Mouse (Mus musculus): ENCODE measurements around the gene Lmnb2.

Gene Lmnb2

DNA sequence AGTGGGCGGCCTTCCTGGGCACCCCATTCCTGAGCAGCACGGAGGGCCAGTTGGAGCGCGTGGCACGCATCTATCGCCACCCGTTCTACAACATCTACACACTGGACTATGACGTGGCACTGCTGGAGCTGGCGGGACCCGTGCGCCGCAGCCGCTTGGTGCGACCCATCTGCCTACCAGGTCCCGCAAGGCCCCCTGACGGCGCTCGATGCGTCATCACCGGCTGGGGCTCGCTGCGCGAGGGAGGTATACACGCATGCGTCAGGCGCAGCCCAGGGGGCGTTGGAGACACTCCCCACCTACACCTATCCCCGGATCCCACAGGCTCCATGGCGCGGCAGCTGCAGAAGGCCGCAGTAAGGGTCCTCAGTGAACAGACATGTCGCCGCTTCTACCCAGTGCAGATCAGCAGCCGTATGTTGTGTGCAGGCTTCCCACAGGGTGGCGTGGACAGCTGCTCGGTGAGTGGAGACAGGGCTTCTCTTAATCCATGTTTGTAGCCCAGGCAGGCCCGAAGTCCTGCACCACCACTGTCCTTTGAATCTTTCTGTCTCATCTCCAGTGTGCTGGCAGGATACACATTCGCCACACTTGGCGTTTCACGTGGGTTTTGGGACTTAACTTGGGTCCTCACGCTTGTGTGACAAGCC is 20.1 kb downstream of the Lmnb2 start:
- DNase-seq, result no peak

DNA sequence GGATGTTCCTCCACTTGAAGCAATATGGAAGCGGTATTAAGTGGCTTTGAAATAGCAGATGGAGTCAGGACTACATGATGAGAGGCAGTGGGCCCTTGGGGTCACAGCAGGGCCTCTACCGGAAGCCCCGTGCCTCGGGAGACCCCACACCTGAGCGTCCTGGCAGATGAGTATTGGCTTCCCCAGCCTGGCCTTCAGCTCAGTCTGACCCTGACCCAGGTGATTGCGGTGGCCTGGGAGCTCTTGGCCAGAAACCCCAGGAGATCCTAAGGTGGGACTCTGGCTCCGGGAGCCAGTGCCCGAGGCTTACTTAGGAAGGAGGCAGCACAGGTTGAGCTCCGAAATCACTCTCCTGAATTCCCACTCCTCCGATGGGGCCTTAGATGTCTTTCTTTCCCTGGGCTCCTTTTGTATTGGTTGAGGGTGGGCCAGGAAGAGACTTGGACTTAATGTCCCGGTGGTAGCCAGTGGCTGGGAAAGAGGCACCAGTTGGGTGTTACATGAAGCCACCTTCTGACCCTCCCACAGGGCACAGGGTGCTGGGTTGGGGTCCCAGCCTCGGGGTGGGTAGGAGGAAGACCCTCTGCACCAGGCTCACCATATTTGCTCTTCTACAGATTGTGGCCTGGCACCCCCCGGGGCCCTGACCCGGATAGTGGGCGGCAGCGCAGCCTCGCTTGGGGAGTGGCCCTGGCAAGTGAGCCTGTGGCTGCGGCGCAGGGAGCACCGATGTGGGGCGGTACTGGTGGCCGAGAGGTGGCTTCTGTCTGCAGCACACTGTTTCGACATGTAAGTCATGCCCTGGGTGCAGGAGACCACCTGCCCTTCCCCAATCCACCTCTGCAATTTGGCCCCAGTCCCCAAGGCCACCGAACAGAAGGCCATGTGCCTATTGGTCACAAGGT is 21.2 kb downstream of the Lmnb2 start:
- no peak for DNase-seq

DNA sequence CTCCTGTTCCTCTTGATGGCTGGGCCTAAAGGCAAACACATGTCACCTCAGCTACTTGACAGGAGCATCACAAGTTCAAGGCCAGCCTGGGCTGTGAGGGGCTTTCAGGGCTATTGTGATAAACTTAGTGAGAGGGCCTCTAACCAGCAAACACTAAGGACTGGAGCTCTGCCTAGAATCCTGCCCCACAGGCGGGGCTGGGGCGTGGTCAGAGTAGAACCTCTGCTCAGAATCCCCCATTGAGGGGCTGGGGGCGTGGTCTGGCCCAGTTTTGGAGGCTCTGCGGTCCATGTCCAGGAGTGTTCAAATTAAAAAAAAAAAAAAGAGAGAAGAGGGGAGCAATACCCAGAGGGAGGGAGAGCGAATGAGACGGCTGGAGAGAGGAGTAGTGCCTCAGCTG is 22.3 kb downstream of the Lmnb2 start:
- DNase-seq, result no peak

DNA sequence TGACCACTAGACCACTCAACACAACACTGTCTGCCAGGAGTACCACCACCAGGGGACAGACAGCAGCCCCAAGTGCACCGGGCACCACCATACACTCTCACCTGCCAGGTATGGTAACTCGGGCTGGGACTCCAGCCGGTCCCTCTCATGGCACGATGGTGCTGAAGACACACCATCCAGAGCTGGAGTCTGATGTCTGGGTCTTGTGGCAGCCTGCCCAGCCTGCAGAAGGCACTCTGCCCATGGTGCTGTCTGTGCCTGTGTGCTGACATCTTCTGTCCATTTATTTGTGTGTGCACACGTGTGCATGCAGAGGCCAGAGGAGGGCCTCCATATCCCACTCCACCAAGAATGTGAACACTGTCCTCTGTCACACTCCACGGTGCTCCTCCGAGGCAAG is 22.9 kb downstream of the Lmnb2 start:
- no peak for DNase-seq

DNA sequence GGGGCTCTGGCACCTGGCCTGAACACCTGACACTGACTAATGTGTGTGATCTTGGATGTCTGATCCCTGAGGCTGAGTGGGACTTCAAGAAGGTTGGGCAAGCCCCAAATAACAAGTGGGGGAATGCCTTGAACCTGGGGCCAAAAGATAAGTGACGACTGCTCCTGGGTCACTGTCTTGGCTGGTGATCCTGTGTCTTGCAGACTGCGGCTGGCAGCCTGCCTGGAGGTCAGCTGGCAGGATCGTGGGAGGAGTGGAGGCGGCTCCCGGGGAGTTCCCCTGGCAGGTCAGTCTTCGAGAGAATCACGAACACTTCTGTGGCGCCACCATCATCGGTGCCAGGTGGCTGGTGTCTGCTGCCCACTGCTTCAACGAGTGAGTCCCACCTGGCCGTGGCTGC is 30.9 kb downstream of the Lmnb2 start:
- no peak for DNase-seq

DNA sequence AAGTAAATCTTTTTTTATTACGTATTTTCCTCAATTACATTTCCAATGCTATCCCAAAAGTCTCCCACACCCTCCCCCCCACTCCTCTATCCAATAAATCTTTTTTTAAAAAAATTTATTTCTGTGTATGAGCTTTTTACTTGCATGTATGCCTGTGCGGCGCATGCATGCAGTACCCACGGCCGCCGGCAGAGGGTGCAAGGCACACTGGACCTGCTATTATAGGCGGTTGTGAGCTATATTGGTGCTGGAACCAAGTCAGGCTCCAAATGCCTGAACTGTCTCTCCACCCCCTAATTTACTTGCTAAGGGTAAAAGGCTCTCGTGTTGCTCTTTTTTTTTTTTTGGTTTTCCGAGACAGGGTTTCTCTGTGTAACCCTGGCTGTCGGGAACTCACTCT is 36.7 kb downstream of the Lmnb2 start:
- DNase-seq, result peak; percentile 91

DNA sequence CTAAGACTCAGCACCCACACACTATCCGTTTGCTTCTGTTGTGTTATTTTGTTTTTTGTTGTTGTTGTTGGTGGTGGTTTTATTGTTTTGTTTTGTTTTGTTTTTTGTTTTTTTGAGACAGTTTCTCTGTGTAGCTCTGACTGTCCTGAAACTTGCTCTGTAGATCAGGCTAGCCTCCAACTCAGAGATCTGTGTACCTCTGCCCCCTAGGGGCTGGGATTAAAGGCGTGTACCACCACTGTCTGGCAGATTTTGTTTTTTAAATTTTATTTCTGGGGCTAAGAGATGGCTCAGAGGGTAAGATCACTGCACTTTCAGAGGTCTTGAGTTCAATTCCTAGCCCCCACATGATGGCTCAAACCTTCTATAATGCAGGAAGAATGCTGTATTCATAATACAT is 37.1 kb downstream of the Lmnb2 start:
- no peak for DNase-seq

DNA sequence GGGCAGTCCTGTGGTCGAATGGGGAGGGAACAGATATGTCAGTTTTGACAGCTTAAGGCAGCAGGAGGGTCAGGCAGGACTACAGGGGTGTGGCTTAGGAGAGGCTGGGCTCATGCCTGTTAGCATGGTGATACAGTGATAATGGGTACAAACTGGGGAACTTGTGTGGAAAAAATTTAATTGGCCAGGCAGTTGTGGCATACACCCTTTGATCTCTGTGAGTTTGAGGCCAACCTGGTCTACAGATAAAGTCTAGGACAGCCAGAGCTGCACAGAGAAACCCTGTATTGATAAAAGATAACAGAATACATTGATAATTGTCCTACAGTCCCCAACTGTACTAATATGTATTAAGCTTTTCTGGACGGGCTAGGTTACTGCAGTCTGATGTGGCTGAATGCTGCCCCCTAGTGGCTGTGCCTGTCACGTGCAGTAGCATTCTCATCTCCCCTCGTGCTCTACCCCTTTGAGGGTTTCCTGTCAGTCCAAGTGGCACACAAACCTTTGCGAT is 37.9 kb downstream of the Lmnb2 start:
- DNase-seq, result peak; percentile 83

DNA sequence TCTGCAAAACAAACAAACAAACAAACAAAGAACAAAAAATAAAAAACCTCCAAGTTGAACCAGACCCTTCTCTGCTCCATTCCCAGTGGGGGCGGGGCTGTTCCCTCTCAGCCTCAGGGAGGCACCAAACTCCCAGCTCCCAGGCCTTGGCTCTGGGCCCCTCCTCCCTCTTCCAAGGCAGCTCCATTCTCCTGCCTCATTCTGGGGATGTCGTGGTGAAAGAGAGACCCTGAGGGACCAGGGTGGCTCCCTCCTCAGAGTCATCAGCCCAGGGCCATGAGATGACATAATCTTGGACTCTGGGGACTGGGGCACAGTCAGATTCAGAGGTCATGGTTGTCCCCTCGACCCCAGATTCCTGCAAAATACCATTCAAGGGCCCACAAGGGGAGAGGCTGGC is 41.5 kb downstream of the Lmnb2 start:
- no peak for DNase-seq

DNA sequence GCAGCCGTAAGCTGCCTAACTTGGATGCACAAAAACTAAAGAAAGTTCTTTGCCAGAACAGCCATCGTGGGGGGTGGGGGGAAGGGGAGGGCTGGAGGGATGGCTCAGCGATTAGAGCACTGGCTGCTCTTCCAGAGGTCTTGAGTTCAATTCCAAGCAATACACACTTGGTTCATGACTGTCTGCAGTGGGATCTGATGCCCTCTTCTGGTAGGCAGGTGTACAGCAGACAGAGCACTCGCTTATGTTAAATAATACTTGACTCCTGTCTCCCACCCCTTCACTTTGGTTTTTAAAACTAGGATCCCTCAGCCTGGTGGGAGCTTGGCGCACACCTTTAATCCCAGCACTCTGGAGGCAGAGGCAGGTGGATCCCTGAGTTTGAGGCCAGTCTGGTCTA is 42.0 kb downstream of the Lmnb2 start:
- DNase-seq, result peak; percentile 78

DNA sequence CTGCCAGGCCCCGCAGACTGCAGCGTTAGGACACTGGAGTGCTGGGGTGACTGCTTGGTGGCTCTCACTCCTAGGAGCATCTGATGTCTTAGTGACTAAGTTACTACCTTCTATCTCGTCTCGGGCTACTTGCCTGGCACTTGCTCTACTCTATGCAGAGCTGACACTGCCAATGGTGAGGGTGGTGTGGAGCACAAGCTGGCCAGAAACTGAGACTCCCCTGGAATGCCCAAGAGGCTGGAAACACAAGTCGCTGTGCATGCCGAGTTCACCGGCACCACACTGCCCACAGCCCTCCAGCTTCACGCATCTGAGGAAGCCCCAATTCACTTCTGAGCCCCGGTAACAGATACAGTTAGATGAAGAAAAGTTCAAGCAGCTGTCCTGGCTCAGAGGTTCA is 44.0 kb downstream of the Lmnb2 start:
- no peak for DNase-seq

DNA sequence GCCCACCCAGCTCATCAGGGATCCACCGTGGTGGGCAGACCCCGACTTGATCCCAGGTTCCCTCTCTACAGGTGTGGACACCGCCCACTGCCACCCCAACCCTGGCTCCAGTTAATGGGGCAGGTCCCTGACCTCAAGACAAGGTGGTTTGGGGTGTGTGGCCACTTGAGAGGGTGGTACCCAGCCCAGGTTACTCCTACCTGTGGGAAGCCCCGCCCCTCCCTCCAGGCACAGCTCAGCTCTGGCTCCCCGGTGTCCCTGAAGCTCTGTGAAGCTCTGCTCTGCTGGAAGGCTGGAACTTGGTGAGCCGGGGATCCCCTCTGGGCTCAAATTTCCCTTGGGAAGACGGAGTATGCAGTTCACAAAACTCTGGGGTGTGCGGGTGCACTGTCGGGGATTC is 46.5 kb downstream of the Lmnb2 start, which contains the start of gene Tmprss9:
Gene Tmprss9, plus strand, starts transcription at position 268 of the 400 bp plus-strand sequence.
- DNase-seq, result no peak

DNA sequence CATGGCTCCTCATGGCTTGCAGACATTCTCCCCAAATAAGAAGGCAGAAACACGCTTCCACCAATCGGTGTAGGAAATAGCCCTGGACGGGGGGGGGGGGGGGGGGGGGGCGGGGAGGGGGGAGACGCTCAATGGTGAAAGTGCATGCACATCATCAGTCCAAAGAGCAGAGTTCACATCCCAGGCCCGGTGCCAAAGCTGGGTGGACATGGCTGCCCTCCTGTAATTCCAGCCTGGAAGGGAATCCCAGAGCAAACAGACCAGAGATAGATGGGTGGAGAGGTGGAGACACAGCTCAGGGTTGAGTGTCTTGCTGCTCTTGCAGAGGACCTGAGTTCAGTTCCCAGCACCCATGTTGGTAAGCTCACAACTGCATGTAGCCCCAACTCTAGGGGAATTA is 47.1 kb downstream of the Lmnb2 start:
- DNase-seq, result no peak

DNA sequence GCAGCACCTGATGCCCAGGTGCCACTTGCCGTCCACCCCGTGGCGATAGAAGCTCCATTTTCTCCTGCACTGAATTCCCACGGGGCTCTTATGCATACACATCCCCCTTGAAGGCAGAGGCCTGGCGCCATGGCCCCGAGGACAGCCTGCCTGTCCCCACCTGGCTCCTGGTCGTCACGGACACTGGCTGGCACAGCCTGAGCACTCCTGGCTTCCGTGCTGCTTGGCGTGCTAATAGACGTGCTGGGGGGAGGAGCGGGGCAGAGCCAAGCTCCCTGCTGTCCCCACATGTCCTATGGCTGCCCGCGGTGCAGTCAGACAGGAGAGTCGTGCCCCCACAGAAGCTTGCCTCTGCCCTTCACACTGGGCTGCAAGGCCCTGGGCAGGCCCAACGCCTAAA is 53.6 kb downstream of the Lmnb2 start:
- DNase-seq, result no peak

DNA sequence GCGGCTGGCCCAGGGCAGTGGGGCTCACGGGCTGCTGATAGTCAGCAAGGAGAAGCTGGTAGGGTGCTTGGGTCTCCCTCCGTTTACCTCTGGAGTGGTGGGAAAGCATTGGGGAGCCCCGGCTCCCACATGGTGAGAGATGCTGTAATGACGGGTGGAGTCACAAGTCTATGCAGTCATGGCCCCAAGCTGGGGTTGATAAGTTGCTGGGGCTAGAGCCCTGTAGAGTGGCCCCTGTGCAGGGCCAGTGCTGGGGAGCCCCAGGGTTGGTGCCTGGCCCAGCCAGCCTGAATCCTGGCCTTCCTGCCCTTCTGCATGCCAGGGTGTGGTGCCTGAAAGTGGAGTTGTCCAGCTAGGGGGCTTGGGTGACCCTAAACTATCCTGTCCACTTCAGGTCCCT is 55.7 kb downstream of the Lmnb2 start:
- no peak for DNase-seq

DNA sequence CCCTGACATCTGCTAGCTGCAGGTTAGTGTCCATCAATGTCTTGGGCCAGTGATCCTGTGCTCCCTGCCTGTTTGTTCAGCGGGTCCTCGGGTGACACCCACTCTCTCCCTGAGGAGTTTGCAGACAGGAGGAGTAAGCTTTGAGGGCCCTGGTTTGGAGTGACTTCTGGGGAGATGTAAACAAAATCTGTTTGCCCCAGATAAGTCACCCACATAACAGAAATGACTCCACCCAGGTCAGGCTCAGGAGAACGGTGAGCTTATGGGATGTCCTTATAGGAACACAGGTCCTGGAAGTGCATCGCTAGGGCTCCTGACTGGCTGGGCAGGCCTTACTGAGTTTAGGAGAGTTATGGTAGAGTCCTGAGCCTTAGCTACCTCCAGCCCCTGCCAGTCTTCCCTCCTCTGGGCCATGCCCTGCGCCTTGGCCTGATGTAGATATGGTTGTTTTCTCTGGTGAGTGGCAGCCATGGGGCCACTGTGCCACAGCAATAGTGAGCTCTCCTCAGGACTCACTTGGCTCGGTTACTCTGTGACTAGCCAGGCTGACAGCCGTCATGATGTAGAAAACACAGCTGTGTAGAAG is 59.6 kb downstream of the Lmnb2 start:
- no peak for DNase-seq

DNA sequence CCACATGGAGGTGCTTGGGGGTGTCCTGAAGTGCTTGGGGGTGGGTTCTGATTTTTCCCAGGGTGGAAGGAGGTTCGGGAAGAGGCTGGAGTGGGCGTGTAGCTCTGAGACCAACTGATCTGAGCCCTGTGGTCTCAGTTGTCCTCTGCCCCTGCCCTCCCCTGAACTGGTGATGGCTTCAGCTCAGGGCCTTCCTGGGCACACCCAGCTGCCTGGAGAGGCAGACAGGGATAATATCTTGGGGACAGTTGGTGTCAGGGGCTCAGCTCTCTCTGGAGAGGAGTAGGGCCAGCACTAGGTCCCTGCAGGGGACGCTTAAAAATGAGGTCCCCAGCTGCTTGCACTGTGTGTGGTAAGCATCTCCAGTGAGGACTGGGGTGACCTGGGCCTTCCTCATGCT is 60.2 kb downstream of the Lmnb2 start:
- no peak for DNase-seq

DNA sequence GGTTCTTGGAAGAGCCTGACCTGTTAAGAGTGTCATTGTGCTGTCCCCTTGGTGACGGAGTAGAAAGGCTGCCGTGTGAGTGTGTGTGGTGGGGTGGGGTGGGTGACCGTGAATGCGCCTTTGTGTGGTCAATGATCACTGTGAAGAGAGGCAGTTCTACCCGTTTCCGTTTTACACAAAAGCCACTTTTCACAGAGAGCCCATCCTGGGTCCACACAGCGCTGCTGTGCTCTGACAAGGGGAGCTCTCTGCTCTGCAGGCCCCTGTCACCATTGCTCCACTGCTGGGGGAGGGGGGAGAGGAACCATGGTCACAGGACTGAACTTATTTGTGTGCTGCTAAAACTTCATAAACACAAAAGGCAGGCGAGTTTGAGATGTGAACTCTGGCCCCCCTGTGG is 60.7 kb downstream of the Lmnb2 start:
- no peak for DNase-seq

DNA sequence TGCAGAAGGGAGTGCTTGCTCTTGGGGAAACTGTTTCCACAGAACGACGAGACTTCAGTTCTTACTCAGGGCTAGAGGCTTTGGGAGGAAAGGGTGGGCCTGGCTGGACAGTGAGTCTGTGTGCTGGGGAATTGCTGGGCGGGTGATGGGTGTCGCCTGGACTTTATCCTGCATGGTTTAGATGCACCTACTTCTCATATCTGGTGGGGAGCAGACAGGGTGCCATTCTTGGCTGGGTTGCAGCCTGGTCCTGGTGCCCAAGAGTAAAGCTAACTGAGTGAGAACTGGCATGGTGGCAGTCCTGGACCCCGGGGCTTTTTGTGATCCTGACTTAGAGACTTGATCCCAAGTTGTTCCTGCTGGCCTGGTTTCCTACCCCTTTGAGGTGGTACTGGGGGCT is 61.1 kb downstream of the Lmnb2 start:
- no peak for DNase-seq

DNA sequence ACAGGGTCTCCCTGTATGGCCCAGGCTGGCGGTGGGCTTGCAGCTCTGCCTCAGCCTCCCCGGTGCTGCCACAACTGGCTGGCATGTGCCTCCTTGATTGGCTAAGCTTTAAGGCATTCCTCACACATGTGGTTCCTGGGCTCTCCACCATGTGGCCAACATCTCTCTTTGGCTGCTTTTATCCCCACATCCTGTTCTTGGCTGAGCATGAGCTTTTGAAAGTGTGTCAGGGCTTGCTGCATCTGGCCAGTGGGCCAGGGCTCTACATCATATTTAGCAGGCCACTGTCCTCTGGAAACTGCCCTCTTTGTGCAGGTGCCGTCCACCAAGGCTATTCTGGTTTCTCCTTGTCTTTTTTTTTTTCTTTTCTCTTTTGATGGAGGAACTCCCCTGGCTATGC is 61.8 kb downstream of the Lmnb2 start:
- DNase-seq, result peak; percentile 39

DNA sequence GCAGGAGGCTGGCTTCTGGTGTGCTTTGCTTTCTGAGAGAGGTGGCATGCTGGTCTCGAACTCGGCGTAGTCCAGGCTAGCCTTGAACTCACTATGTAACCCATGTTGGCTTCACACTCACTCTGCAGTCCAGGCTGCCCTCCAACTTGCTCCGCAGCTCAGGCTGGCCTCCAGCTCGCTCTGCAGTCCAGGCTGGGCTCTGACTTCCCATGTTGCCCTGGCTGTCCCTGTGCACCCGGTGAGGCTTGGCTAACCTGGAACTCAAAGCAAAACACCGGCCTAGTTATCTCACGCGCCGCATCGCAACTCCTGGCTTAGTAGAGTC is 62.3 kb downstream of the Lmnb2 start:
- no peak for DNase-seq

DNA sequence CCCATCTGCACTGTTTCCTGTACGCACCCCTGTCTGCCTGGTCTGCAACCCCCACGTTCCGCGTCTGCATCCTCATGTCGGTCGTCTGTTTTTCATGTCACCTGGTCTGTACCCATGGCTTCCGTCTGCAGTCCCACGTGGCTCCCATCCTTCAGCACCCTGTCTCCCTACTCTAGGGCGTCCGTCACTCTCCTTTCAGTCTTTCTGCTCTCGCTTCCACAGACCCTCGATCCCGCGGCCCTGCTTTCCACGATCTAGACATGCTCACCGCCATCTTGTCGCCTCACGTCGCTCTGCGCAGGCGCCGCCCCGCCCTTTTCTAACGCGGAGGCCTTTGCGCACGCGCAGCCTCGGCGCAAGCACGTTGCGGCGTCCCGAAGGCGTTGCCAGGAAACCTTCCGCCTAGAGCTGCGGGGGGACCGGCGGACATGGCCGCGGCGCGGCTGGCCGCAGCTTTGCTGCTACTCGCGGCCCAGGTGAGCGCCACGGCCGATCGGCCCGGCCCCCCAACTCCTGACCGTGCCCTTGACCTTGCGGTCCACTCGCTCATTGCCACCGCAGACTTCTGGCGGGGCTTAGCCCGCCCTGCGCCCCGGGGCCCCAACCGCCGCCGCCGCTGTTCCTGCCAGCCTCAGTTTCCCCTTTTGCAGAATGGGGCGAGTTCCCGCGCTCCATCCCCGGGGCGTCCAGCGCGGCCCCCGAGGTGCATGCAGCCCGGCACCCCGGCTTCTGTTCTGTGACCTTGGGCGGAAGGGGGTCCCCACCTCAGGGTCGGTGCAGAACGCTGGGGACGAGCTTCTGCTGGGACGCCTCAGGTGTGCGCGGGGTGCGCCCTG is 62.9 kb downstream of the Lmnb2 start, which contains the start of the genes Lsm7 and Sppl2b:
Gene Lsm7, minus strand, starts transcription at position 297 of the 836 bp plus-strand sequence.
Gene Sppl2b, plus strand, starts transcription at position 363 of the 836 bp plus-strand sequence.
- DNase-seq, result peak; percentile 99

Data from thymus, postnatal 4 days (tissue).